Mouse (Mus musculus) monocyte, adult 59 days (primary cell): ENCODE data around the gene Zcchc3. TPM values are rescaled to one million over a fixed set of nuclear protein-coding genes. Genes with fewer than 3 reads are reported as not detected.

Experiments used
- total RNA-seq, 2 experiments: library from RNA; stranded (reverse); gene quantifications; one replicate each; pipeline ENCODE4 v1.2.4; 2023

Zcchc3 gene
- 1 to 10 TPM; 1.0 to 1.7 TPM for total RNA-seq

GRCm38 (mm10) chr2:152414591-152415165, at the start of gene Zcchc3:
Gene Zcchc3, minus strand, starts transcription at chr2:152415027.

GRCm38 (mm10) chr2:152415287-152415686, 460 bp upstream of the Zcchc3 start, which contains the start of gene 6820408C15Rik:
Gene 6820408C15Rik, plus strand, starts transcription at chr2:152415587.

DNA sequence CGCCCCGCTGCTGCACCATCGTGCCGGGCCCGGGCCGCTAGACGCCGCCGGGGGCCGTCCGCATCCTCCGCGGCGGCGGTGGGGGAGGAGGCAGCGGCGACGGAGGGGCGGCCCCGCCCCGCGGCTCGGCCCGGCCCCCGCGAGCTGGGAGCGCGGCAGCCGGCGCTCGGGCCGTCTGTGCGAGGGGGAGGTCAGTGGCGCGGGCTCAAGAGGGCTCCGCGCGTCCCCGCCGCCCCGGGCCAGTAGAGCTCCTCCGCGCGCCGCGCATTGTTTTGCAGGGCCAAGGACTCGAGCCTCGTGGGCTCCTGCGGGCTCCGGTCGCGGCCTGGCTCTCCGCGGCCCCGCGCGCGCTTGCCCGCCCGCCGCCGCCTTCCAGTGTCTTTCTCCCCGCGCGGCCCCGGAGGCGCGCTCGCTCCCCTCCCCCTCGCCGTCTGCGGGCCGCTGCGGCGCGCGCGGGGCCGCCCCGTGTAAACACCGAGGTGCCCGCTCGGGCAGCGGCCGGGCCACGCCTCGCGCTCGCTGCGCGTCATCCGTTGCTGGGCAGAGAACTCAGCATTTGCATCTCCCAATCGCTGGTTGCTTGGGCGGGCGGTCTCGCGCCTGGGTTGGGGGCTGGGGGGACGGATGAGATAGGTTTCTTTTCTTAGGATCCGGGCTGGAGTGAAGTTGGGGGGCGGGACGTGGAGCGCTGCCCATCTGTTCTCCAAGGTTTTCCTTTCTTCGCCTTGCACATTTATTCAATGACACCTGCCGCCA, 17.0 kb downstream of the Zcchc3 start, which contains the start of gene Sox12:
TSS of gene Sox12 (minus strand) at position 384 of the 756 bp plus-strand sequence.

GRCm38 (mm10) chr2:152376345-152376741, 38.5 kb downstream of the Zcchc3 start, which contains the start of gene Nrsn2:
Gene Nrsn2, minus strand, starts transcription at chr2:152376638.

Other genes with a start within 250 kb of the Zcchc3 start
- gene Csnk2a1, start 188.2 kb downstream of the Zcchc3 start, total RNA-seq: 10 to 100 TPM; 66.3 to 70.0 TPM
- 10 to 100 TPM; 68.5 to 81.4 TPM for gene Tbc1d20, start 121.2 kb downstream of the Zcchc3 start, total RNA-seq
- 100 to 1,000 TPM; 122 to 141 TPM for gene Rbck1, start 82.4 kb downstream of the Zcchc3 start, total RNA-seq
- gene Trib3, start 71.0 kb downstream of the Zcchc3 start, total RNA-seq: 1 to 10 TPM; 1.7 to 2.0 TPM
- not detected for gene Nrsn2, start 38.4 kb downstream of the Zcchc3 start, total RNA-seq
- gene Sox12, start 17.0 kb downstream of the Zcchc3 start, total RNA-seq: under 1 TPM; 0.37 to 0.52 TPM
- gene 6820408C15Rik, start 560 bp upstream of the Zcchc3 start, total RNA-seq: not detected
- not detected for gene Defb23, start 49.6 kb upstream of the Zcchc3 start, total RNA-seq
- not detected for gene Defb20, start 62.0 kb upstream of the Zcchc3 start, total RNA-seq
- gene Defb22, start 75.1 kb upstream of the Zcchc3 start, total RNA-seq: not detected
- not detected for gene Defb26, start 96.7 kb upstream of the Zcchc3 start, total RNA-seq
- gene Defb28, start 103.2 kb upstream of the Zcchc3 start, total RNA-seq: not detected
- not detected for gene Defb29, start 125.1 kb upstream of the Zcchc3 start, total RNA-seq
- not detected for gene Gm17416, start 154.3 kb upstream of the Zcchc3 start, total RNA-seq
- not detected for gene Defb21, start 157.7 kb upstream of the Zcchc3 start, total RNA-seq
- not detected for gene Defb19, start 165.3 kb upstream of the Zcchc3 start, total RNA-seq
- gene Defb45, start 184.4 kb upstream of the Zcchc3 start, total RNA-seq: not detected
- not detected for gene Defb36, start 189.3 kb upstream of the Zcchc3 start, total RNA-seq
- gene Defb25, start 208.0 kb upstream of the Zcchc3 start, total RNA-seq: not detected
- gene Rem1, start 211.9 kb upstream of the Zcchc3 start, total RNA-seq: 10 to 100 TPM; 15.8 to 19.4 TPM